Mouse (Mus musculus): ENCODE results near the gene Zbtb20. TPM values are rescaled to one million over a fixed set of nuclear protein-coding genes. Genes with fewer than 3 reads are reported as not detected.

The Zbtb20 gene
- total and polyA plus RNA-seq, 3 experiments, result 1.8 to 18.1 (median 6.6) TPM

- ATAC-seq (ENCODE audit: extremely low read depth, insufficient number of reproducible peaks, low FRiP score, poor library complexity, severe bottlenecking), result no peak
- H3K4me1 ChIP-seq (ENCODE audit: insufficient read depth, low read depth, low read length), result no peaks in the 10 kb centered on the region
- H3K36me3 ChIP-seq (replicated peaks), result no peaks in the 10 kb centered on the region
- no peaks in the 10 kb centered on the region for H3K9me3 ChIP-seq (replicated peaks)
- TF ChIP-seq TAL1 (conservative IDR thresholded peaks at IDR 0.05; ENCODE audit: low read depth, low read length) (no peak), GATA1 (IDR thresholded peaks at IDR 0.05; ENCODE audit: borderline replicate concordance, low read length) (no peak), POLR2AphosphoS5 (IDR thresholded peaks at IDR 0.05; ENCODE audit: insufficient replicate concordance, low read depth, low read length) (no peak), CTCF (IDR thresholded peaks at IDR 0.05; ENCODE audit: low read depth, low read length) (no peak), GATA2 (IDR thresholded peaks at IDR 0.05; ENCODE audit: borderline replicate concordance, low read depth, low read length) (no peak)
- H3K27me3 ChIP-seq (ENCODE audit: insufficient read depth, low read length), result peaks cover 14% of the 10 kb centered on the region
- no peak for DNase-seq (ENCODE audit: low spot score)
- no peak overlapping the region for H3K4me3 ChIP-seq (ENCODE audit: low read depth, low read length)
Measured at GRCm38 (mm10) chr16:43637241-43637640, 761.6 kb downstream of the Zbtb20 start.

DNA sequence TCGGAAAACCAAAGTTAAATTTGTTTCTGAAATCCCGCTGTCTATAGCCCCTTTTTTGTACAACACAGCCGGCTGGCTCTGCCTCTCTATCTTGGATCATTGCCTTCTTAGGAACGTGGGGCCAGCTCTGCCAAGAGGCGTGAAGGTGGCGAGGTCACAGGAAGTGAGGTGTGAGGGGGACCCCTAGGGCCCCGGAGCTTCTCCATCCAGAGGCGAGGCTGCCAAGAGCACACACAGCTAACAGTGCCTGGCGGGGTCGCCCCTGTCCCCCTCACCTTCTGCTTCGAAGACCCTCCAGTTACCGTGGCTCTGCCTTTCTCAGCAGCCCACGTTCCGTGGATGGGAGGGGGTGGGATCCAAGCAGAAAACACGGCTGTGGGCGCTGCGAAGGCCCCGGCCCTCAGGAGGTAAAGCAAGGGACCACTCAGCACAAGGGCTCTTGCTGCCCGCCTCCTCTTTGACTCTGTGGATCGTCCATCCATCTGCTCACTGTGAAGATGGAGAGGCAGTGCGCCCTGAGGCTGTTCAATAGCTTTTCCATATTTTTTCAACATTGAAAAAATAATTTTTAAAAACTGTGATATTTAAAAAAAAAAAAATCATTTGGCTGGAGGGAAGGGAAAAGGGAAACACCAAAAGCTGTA, 762.8 kb downstream of the Zbtb20 start:
- peaks cover 12% of the 10 kb centered on the region for H3K27me3 ChIP-seq (ENCODE audit: insufficient read depth, low read length)
- no peaks in the 10 kb centered on the region for H3K9me3 ChIP-seq (replicated peaks)
- ATAC-seq (ENCODE audit: extremely low read depth, insufficient number of reproducible peaks, low FRiP score, poor library complexity, severe bottlenecking) (no peak), DNase-seq (ENCODE audit: low spot score) (no peak)
- no peaks in the 10 kb centered on the region for H3K36me3 ChIP-seq (replicated peaks)
- no peak for TF ChIP-seq TAL1 (conservative IDR thresholded peaks at IDR 0.05; ENCODE audit: low read depth, low read length)
- no peak for TF ChIP-seq GATA1 (IDR thresholded peaks at IDR 0.05; ENCODE audit: borderline replicate concordance, low read length)
- TF ChIP-seq POLR2AphosphoS5 (IDR thresholded peaks at IDR 0.05; ENCODE audit: insufficient replicate concordance, low read depth, low read length), result no peak
- no peak for TF ChIP-seq GATA2 (IDR thresholded peaks at IDR 0.05; ENCODE audit: borderline replicate concordance, low read depth, low read length)
- no peak for TF ChIP-seq CTCF (IDR thresholded peaks at IDR 0.05; ENCODE audit: low read depth, low read length)
- no peak overlapping the region for H3K4me3 ChIP-seq (ENCODE audit: low read depth, low read length)
- H3K4me1 ChIP-seq (ENCODE audit: insufficient read depth, low read depth, low read length), result no peaks in the 10 kb centered on the region

GRCm38 (mm10) chr16:43641230-43641629, 765.5 kb downstream of the Zbtb20 start:
- no peaks in the 10 kb centered on the region for H3K9me3 ChIP-seq (replicated peaks)
- no peak overlapping the region for H3K4me3 ChIP-seq (ENCODE audit: low read depth, low read length)
- ATAC-seq (ENCODE audit: extremely low read depth, insufficient number of reproducible peaks, low FRiP score, poor library complexity, severe bottlenecking) (no peak), DNase-seq (ENCODE audit: low spot score) (no peak)
- TF ChIP-seq POLR2AphosphoS5 (IDR thresholded peaks at IDR 0.05; ENCODE audit: insufficient replicate concordance, low read depth, low read length) (no peak), CTCF (IDR thresholded peaks at IDR 0.05; ENCODE audit: low read depth, low read length) (no peak), GATA2 (IDR thresholded peaks at IDR 0.05; ENCODE audit: borderline replicate concordance, low read depth, low read length) (no peak), GATA1 (IDR thresholded peaks at IDR 0.05; ENCODE audit: borderline replicate concordance, low read length) (no peak), TAL1 (conservative IDR thresholded peaks at IDR 0.05; ENCODE audit: low read depth, low read length) (no peak)
- H3K27me3 ChIP-seq (ENCODE audit: insufficient read depth, low read length), result peaks cover 12% of the 10 kb centered on the region
- no peaks in the 10 kb centered on the region for H3K36me3 ChIP-seq (replicated peaks)
- H3K4me1 ChIP-seq (ENCODE audit: insufficient read depth, low read depth, low read length), result no peaks in the 10 kb centered on the region

DNA sequence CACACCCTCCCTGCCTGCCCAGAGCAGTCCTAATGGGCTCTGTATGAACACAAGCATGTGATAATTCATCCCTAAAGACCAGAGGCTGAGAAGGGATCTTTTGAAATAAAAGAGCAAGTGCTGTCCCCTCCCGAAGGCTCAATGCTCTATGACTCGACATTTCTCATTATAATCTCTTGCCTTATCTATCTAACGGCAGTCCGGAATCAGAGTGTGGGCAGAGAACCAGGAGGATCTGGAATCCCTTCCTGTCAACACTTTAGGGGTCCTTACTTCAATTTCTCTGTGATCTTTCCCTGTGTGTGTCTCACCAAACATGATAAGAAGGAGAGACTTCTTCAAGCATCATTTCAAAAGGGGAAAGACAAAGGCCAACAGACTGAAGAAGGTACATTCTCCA, 770.2 kb downstream of the Zbtb20 start:
- TF ChIP-seq TAL1 (conservative IDR thresholded peaks at IDR 0.05; ENCODE audit: low read depth, low read length), result no peak
- TF ChIP-seq POLR2AphosphoS5 (IDR thresholded peaks at IDR 0.05; ENCODE audit: insufficient replicate concordance, low read depth, low read length), result no peak
- no peak for TF ChIP-seq GATA1 (IDR thresholded peaks at IDR 0.05; ENCODE audit: borderline replicate concordance, low read length)
- no peak for TF ChIP-seq GATA2 (IDR thresholded peaks at IDR 0.05; ENCODE audit: borderline replicate concordance, low read depth, low read length)
- no peak for TF ChIP-seq CTCF (IDR thresholded peaks at IDR 0.05; ENCODE audit: low read depth, low read length)
- H3K4me3 ChIP-seq (ENCODE audit: low read depth, low read length), result no peak overlapping the region
- no peaks in the 10 kb centered on the region for H3K27me3 ChIP-seq (ENCODE audit: insufficient read depth, low read length)
- DNase-seq (ENCODE audit: low spot score) (no peak), ATAC-seq (ENCODE audit: extremely low read depth, insufficient number of reproducible peaks, low FRiP score, poor library complexity, severe bottlenecking) (no peak)
- H3K4me1 ChIP-seq (ENCODE audit: insufficient read depth, low read depth, low read length), result no peaks in the 10 kb centered on the region
- no peaks in the 10 kb centered on the region for H3K9me3 ChIP-seq (replicated peaks)
- no peaks in the 10 kb centered on the region for H3K36me3 ChIP-seq (replicated peaks)

DNA sequence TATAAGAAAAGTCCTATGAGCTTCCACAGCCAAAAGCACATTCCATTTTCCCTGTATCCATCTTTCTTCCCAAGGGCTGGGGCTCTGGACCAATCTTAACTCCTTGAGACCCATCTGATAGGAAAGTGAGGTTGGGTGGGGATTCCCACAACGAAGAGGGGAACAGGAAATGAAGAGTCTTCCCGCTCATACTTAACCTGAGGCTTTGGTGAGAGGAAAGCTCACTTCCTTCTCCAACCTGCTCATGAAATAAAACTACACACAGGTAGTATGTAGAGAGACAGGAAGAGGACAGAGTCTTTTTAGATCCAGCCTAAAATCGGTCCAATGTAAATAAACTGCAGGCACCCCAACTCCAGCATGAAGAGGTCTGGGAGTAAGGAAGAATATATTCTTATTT, 771.3 kb downstream of the Zbtb20 start:
- no peak for DNase-seq (ENCODE audit: low spot score)
- no peak overlapping the region for H3K4me3 ChIP-seq (ENCODE audit: low read depth, low read length)
- no peaks in the 10 kb centered on the region for H3K4me1 ChIP-seq (ENCODE audit: insufficient read depth, low read depth, low read length)
- no peaks in the 10 kb centered on the region for H3K27me3 ChIP-seq (ENCODE audit: insufficient read depth, low read length)
- no peak for ATAC-seq (ENCODE audit: extremely low read depth, insufficient number of reproducible peaks, low FRiP score, poor library complexity, severe bottlenecking)
- no peaks in the 10 kb centered on the region for H3K9me3 ChIP-seq (replicated peaks)
- no peak for TF ChIP-seq GATA2 (IDR thresholded peaks at IDR 0.05; ENCODE audit: borderline replicate concordance, low read depth, low read length)
- no peak for TF ChIP-seq TAL1 (conservative IDR thresholded peaks at IDR 0.05; ENCODE audit: low read depth, low read length)
- TF ChIP-seq POLR2AphosphoS5 (IDR thresholded peaks at IDR 0.05; ENCODE audit: insufficient replicate concordance, low read depth, low read length), result no peak
- TF ChIP-seq CTCF (IDR thresholded peaks at IDR 0.05; ENCODE audit: low read depth, low read length), result no peak
- no peak for TF ChIP-seq GATA1 (IDR thresholded peaks at IDR 0.05; ENCODE audit: borderline replicate concordance, low read length)
- H3K36me3 ChIP-seq (replicated peaks), result no peaks in the 10 kb centered on the region

DNA sequence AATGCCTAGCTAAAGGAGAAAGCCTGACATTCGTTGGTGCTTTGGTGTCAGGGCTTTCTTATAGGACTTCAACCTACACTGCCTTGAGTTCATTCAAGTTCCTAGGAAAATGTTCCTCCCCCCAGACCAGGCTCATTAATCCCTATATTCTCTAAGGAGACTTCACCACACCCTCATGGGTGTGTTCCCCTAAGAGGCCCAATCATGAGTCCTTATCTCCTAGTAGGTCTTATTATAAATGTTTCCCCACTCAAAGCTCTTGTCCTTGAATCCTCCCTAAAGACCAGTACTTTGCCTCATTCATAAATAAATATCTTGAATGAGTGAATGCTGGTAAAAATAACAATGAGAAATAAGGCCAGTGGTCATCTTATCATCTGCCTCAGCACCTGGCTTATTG, 772.0 kb downstream of the Zbtb20 start:
- DNase-seq (ENCODE audit: low spot score), result no peak
- no peak for ATAC-seq (ENCODE audit: extremely low read depth, insufficient number of reproducible peaks, low FRiP score, poor library complexity, severe bottlenecking)
- Histone ChIP-seq H3K4me1 (ENCODE audit: insufficient read depth, low read depth, low read length) (no peaks in the 10 kb centered on the region), H3K36me3 (replicated peaks) (no peaks in the 10 kb centered on the region), H3K27me3 (ENCODE audit: insufficient read depth, low read length) (no peaks in the 10 kb centered on the region), H3K9me3 (replicated peaks) (no peaks in the 10 kb centered on the region), H3K4me3 (ENCODE audit: low read depth, low read length) (no peak overlapping the region)
- no peak for TF ChIP-seq TAL1 (conservative IDR thresholded peaks at IDR 0.05; ENCODE audit: low read depth, low read length)
- no peak for TF ChIP-seq GATA1 (IDR thresholded peaks at IDR 0.05; ENCODE audit: borderline replicate concordance, low read length)
- no peak for TF ChIP-seq CTCF (IDR thresholded peaks at IDR 0.05; ENCODE audit: low read depth, low read length)
- TF ChIP-seq POLR2AphosphoS5 (IDR thresholded peaks at IDR 0.05; ENCODE audit: insufficient replicate concordance, low read depth, low read length), result no peak
- no peak for TF ChIP-seq GATA2 (IDR thresholded peaks at IDR 0.05; ENCODE audit: borderline replicate concordance, low read depth, low read length)

Measured in G1E (cell line).